Mouse (Mus musculus): ENCODE measurements around the gene Vmn2r85. TPM values are rescaled to one million over a fixed set of nuclear protein-coding genes. Genes with fewer than 3 reads are reported as not detected.

The Vmn2r85 gene
- polyA plus RNA-seq, 1 experiment from 2014 or later: not detected

DNA sequence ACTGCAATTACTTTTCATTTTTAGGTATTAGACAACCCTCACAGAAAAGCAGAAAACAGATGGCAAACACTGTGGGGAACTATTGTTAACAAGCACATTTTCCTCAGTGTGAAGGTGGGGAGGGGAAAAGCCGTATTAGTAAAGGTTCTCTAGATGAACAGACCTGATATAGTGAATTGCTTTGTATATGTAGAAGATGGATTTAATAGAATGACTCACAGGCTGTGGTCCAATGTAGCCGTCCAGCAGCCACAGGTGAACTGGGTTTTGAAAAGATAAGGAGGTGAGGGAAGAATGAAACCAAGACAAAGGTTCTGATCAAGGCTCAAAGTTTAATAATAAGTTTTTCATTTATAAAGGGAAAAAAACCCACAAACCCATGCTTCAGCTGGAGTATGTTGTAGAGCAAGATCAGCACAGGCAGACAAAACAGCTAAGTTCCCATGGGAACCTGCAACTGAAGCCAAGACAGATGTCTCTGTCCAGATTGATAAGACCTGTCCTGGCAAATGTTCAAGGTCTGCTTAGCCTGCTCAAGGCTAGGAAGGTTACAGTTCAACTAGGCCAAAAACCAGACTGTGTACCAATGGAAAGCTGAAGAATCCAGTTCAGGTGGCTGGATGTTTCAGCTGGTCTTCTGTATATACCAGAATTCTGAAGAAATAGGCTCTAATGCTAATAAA, 56.9 kb downstream of the Vmn2r85 start:
- Histone ChIP-seq H3K4me1 (no peaks in the 10 kb centered on the region), H3K36me3 (no peaks in the 10 kb centered on the region), H3K27me3 (no peaks in the 10 kb centered on the region), H3K9me3 (no peaks in the 10 kb centered on the region), H3K4me2 (replicated peaks) (no peak overlapping the region), H3K27ac (no peak overlapping the region), H3K9ac (no peak overlapping the region), H3K4me3 (no peak overlapping the region)
- ATAC-seq (ENCODE audit: low FRiP score, low read depth): no peak
- 81% methylated on average over 2 of the region's 2 CpGs for WGBS

DNA sequence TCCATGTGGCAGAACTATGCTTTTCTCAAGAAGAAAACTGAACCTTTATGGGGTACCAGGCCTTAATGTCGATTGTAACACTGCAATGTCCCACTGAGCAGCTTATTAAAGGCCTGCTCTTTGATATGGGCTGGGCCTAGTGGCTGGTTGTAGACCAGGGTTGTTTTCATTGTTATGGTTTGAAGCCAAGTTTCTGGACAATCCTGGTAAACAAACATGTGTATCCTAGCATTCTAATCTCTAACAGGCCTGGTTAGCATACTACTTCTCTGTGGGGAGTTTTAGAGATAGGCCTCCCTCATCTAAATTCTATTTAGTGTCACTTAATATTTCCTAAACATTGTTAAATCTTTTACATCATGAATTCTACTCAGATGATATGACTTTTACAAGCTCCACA, 57.9 kb downstream of the Vmn2r85 start:
- Histone ChIP-seq H3K9ac (no peak overlapping the region), H3K4me2 (replicated peaks) (no peak overlapping the region), H3K27me3 (no peaks in the 10 kb centered on the region), H3K9me3 (no peaks in the 10 kb centered on the region), H3K4me1 (no peaks in the 10 kb centered on the region), H3K4me3 (no peak overlapping the region), H3K27ac (no peak overlapping the region), H3K36me3 (no peaks in the 10 kb centered on the region)
- ATAC-seq (ENCODE audit: low FRiP score, low read depth): no peak
- 58% methylated on average over 1 of the region's 1 CpGs for WGBS

DNA sequence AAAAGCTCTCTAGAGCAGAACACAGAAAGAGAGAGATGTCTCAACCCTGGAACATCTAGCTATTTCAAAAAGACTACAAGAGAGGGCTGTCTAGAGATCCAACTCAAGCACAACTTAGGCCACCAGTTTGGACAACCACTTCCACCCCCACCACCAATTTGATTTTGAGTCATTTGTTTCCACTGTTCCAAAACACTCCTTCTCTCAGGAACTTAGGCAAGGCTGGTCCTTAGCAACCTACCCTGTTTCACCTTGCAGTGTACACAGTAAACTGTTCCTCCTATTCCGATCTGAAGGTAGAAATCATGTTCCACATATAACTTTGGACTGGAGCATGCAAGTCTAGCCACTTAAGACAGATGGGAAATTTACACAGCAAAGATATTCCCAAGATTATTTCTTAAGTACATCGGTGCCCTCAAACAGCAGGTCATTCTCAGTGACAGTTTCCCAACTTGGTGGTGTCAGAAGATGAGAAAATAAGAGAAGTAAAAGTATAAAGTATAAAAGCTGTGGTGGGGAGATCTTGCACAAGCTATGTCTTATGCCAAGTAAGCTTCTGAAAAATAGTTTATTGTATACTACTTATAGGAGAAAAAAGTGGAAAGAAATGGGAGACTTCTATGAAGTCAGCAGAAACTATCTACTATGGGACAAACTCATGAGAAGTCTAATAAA, 59.4 kb downstream of the Vmn2r85 start:
- no peak for ATAC-seq (ENCODE audit: low FRiP score, low read depth)
- H3K36me3 ChIP-seq: no peaks in the 10 kb centered on the region
- WGBS: 87% methylated on average over 2 of the region's 2 CpGs
- H3K27ac ChIP-seq: no peak overlapping the region
- H3K9ac ChIP-seq: no peak overlapping the region
- no peak overlapping the region for H3K4me2 ChIP-seq (replicated peaks)
- H3K4me3 ChIP-seq: no peak overlapping the region
- no peaks in the 10 kb centered on the region for H3K4me1 ChIP-seq
- no peaks in the 10 kb centered on the region for H3K9me3 ChIP-seq
- H3K27me3 ChIP-seq: no peaks in the 10 kb centered on the region

DNA sequence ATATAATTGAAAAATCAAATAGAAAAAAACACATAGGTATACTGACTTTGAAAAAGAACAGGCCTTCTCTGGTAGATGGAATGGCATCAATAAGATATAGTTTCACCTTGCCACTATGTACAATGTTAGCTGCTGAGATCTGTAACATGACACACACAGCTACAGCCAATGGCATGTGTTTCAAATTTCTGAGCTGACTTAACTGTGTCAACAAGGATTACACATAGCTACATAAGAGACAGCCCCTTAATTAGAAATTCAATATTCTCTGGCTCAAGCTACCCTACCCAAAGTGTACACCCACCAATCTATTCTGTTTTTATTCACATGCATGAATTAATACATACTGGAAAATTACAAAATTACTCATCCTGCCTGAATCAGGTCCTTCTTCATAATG, 61.1 kb downstream of the Vmn2r85 start:
- no peak overlapping the region for H3K4me2 ChIP-seq (replicated peaks)
- no peaks in the 10 kb centered on the region for H3K27me3 ChIP-seq
- H3K4me3 ChIP-seq: no peak overlapping the region
- H3K4me1 ChIP-seq: no peaks in the 10 kb centered on the region
- ATAC-seq (ENCODE audit: low FRiP score, low read depth): no peak
- no peak overlapping the region for H3K9ac ChIP-seq
- no peaks in the 10 kb centered on the region for H3K9me3 ChIP-seq
- H3K36me3 ChIP-seq: no peaks in the 10 kb centered on the region
- no peak overlapping the region for H3K27ac ChIP-seq

DNA sequence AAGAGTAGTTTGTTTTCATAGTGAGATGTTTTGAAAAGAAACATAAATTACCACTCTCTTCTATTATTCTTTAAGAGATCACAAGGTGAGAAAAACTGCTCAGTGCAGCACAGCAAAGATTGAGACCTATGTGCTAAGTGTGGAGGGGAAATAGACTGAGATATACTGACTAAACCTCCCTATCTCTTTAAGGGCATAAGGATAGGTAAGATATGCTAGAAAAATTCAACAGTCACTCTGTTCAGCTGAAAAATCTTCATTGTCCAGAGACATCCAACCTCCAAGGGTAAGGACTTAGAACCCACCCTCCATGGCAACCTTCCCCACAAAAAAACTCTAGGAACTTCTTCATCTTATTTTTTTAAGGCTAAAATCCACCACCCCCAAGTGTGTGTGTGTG, 64.7 kb downstream of the Vmn2r85 start:
- Histone ChIP-seq H3K27ac (no peak overlapping the region), H3K4me3 (no peak overlapping the region)

More for the DNA sequence above, 64.7 kb downstream of the Vmn2r85 start:
- H3K9me3 ChIP-seq: no peaks in the 10 kb centered on the region
- H3K36me3 ChIP-seq: no peaks in the 10 kb centered on the region
- no peak overlapping the region for H3K9ac ChIP-seq
- H3K4me1 ChIP-seq: no peaks in the 10 kb centered on the region
- ATAC-seq (ENCODE audit: low FRiP score, low read depth): no peak
- H3K4me2 ChIP-seq (replicated peaks): no peak overlapping the region
- no peaks in the 10 kb centered on the region for H3K27me3 ChIP-seq

Other genes starting within 250 kb of the Vmn2r85 start
- gene Olfr826, start 245.5 kb downstream of the Vmn2r85 start, polyA plus RNA-seq (2015; fragmentation: Nextera tagmentation; extraction: Ambion mirVana): not detected in 2 replicates
- gene Olfr827, start 215.3 kb downstream of the Vmn2r85 start, polyA plus RNA-seq (2015; fragmentation: Nextera tagmentation; extraction: Ambion mirVana): not detected in 2 replicates
- gene Neurod4, start 149.5 kb downstream of the Vmn2r85 start, polyA plus RNA-seq (2015; fragmentation: Nextera tagmentation; extraction: Ambion mirVana): not detected in 2 replicates
- gene Tespa1, start 106.8 kb downstream of the Vmn2r85 start, polyA plus RNA-seq (2015; fragmentation: Nextera tagmentation; extraction: Ambion mirVana): 0.86 and 1.0 TPM in 2 replicates
- gene Vmn2r84, start 35.4 kb downstream of the Vmn2r85 start, polyA plus RNA-seq (2015; fragmentation: Nextera tagmentation; extraction: Ambion mirVana): not detected in 2 replicates
- gene Vmn2r86, start 26.3 kb upstream of the Vmn2r85 start, polyA plus RNA-seq (2015; fragmentation: Nextera tagmentation; extraction: Ambion mirVana): 0.03 TPM in 2 replicates
- not detected in 2 replicates for gene Vmn2r87, start 67.7 kb upstream of the Vmn2r85 start, polyA plus RNA-seq (2015; fragmentation: Nextera tagmentation; extraction: Ambion mirVana)